Mouse (Mus musculus): Measurements from ENCODE around the gene Rpn1. TPM values are rescaled to one million over a fixed set of nuclear protein-coding genes. Genes with fewer than 3 reads are reported as not detected.

Gene Rpn1
- 151 and 167 TPM in 2 replicates for polyA plus RNA-seq (2012; rRNA removed)

DNA sequence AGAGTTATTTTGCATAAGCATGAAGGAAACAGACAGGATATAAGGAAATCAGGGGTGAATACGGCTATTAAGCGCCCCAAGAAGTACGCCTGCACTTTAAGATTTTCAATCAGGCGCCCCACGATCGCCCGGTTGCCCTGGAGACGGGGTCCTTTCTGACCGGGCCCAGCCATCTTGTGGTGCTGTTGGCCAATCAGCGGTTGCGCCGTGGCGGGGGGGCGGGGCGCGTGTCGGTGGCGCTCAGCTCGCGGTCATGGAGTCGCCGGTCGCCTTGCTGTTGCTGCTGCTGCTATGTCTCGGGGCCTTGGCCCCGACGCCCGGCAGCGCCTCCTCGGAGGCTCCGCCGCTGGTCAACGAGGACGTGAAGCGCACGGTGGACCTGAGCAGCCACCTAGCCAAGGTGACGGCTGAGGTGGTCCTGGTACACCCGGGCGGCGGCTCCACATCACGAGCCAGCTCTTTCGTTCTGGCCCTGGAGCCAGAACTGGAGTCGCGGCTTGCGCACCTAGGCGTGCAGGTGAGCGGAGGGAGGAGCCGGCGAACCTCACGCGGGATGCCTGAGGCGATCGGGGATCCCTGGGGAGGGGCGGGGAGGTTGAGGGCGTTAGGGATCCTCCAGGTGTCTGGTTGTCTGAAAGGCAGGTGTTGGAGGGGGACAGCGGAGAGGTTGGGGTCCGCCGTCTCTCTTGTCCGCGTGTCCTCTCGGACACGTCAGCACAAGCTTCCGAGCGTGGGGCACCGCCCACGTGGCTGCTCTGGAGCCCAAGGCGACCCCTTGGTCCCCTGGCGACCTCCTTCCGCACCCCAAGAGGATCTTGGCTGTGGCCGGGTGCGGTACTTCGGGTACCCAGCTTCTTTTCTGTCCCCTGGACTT, at the start of gene Rpn1:
Gene Rpn1, plus strand, starts transcription at position 205 of the 874 bp plus-strand sequence.
- peak; percentile 96 for DNase-seq
- TF ChIP-seq CTCF (IDR thresholded peaks at IDR 0.05; ENCODE audit: borderline replicate concordance, insufficient read depth, low read depth, low read length): no peak
- peak; percentile 57; the same call in 1 of the 2 replicates for TF ChIP-seq POLR2A (IDR thresholded peaks at IDR 0.05; ENCODE audit: borderline replicate concordance, insufficient read depth, low read length)
- WGBS: under 1% methylated on average over 71 of the region's 71 CpGs
- Histone ChIP-seq H3K4me3 (replicated peaks; ENCODE audit: insufficient read depth, low read depth, low read length) (peak within 1 kb of the TSS; percentile 94), H3K27me3 (ENCODE audit: control insufficient read depth, insufficient read depth, low read length) (no peaks in the 10 kb centered on the region), H3K27ac (ENCODE audit: insufficient read depth, low read length) (0 out of 2 replicates have a peak within 1 kb of the TSS, but pooled peaks have one; percentile 49), H3K4me1 (ENCODE audit: control insufficient read depth, insufficient read depth, low read length) (no peaks in the 10 kb centered on the region)

DNA sequence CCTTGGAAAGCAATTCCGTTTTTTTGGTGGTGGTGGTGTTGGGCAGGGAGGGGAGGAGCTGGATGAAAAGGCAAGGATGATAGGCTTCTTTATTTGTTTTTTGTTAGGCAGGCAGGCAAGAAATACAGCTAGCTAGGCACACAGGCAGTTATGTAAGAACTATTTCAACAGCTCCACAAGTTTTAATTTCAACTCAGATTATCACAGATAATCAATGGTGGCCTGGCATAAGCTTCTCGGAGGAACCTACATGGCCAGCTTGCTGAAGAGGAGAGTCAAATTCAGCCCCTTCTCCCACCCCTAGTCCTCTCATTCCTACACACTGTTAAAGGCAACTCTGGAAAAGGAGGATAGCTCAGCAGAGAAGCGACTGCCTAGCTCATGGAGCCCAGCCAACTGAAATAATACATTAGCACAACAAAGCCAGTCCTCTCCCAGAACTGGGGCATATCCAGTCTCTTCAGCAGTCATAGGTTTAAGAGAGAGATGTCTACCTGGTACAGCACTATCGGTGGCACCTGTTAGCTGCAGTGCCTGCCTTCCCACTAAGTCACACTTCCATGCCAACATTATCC, 46.7 kb upstream of the Rpn1 start:
- Histone ChIP-seq H3K27me3 (ENCODE audit: control insufficient read depth, insufficient read depth, low read length) (no peaks in the 10 kb centered on the region), H3K4me3 (replicated peaks; ENCODE audit: insufficient read depth, low read depth, low read length) (no peak overlapping the region), H3K27ac (ENCODE audit: insufficient read depth, low read length) (0 out of 2 replicates have a peak overlapping the region, but pooled peaks have one; percentile 56), H3K4me1 (ENCODE audit: control insufficient read depth, insufficient read depth, low read length) (peaks cover 21% of the 10 kb centered on the region)
- WGBS: 45% methylated on average over 4 of the region's 4 CpGs
- TF ChIP-seq POLR2A (IDR thresholded peaks at IDR 0.05; ENCODE audit: borderline replicate concordance, insufficient read depth, low read length): no peak
- no peak for TF ChIP-seq CTCF (IDR thresholded peaks at IDR 0.05; ENCODE audit: borderline replicate concordance, insufficient read depth, low read depth, low read length)
- peak in 1 of 2 experiments; percentile 31 for DNase-seq

DNA sequence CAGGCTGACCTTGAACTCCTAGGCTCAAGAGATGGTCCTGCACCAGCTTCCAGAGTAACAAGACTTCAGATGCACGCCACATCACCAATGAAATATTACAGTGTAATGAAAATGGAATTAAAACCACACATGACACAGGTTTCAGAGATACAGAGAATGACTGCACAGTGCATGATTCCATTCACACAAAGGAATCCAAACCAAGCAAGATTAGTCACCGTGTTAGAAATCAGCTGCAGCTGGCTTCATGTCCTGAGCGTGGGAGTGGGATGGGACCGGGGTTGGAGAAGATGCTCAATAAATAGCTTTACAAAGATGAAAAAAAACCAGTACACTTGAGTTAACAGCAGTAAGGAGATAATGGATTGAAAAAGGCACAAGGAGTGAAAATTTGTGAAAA, 44.9 kb upstream of the Rpn1 start:
- 91% methylated on average over 4 of the region's 4 CpGs for WGBS
- no peak overlapping the region for H3K27ac ChIP-seq (ENCODE audit: insufficient read depth, low read length)

DNA sequence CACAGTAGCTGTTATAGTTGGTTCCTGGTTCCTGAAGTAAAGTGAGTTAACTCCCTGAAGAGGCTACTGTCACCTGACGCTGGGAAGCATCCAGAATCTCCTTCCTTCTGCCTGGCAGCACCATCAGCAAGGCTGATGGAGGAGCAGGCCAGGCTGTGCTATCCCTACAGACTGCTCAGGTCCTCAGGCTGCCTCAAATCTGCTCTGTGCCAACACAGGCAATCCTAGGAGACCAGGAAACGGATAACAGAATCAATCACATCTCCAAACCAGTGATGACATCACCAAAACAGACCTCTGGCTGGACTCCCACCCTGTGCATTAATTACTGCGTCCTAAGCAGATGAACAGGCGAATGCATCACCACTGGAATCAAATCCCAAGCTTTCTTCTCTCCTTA, 43.1 kb upstream of the Rpn1 start:
- H3K27me3 ChIP-seq (ENCODE audit: control insufficient read depth, insufficient read depth, low read length): no peaks in the 10 kb centered on the region
- no peak overlapping the region for H3K4me3 ChIP-seq (replicated peaks; ENCODE audit: insufficient read depth, low read depth, low read length)
- H3K27ac ChIP-seq (ENCODE audit: insufficient read depth, low read length): no peak overlapping the region
- peaks cover 26% of the 10 kb centered on the region for H3K4me1 ChIP-seq (ENCODE audit: control insufficient read depth, insufficient read depth, low read length)
- TF ChIP-seq POLR2A (IDR thresholded peaks at IDR 0.05; ENCODE audit: borderline replicate concordance, insufficient read depth, low read length) (no peak), CTCF (IDR thresholded peaks at IDR 0.05; ENCODE audit: borderline replicate concordance, insufficient read depth, low read depth, low read length) (no peak)
- DNase-seq: peak; percentile 39 to 64
- WGBS: 15% methylated on average over 4 of the region's 4 CpGs

More for the DNA sequence above, 44.9 kb upstream of the Rpn1 start:
- H3K27me3 ChIP-seq (ENCODE audit: control insufficient read depth, insufficient read depth, low read length): no peaks in the 10 kb centered on the region
- H3K4me1 ChIP-seq (ENCODE audit: control insufficient read depth, insufficient read depth, low read length): peaks cover 26% of the 10 kb centered on the region
- TF ChIP-seq CTCF (IDR thresholded peaks at IDR 0.05; ENCODE audit: borderline replicate concordance, insufficient read depth, low read depth, low read length) (no peak), POLR2A (IDR thresholded peaks at IDR 0.05; ENCODE audit: borderline replicate concordance, insufficient read depth, low read length) (no peak)
- DNase-seq: no peak
- H3K4me3 ChIP-seq (replicated peaks; ENCODE audit: insufficient read depth, low read depth, low read length): no peak overlapping the region

DNA sequence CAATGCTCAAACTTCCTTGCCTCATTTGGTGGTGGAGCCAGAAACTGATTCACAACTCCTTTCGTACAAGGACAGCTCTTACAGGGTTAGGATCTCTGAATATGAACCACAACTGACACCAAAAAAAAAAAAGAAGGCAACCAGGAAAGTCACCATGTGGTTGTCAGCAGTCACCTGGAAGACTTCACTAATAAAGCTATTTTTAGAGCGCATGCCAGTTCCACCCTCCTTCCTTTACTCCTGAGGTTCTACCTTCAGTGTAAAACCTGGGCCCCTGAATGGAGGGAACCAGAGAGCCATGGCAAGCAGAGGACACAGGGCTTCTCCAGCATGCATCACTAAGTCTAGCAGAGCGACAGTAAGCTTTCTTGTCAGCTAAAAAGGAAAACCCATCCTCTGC, 41.9 kb upstream of the Rpn1 start:
- Histone ChIP-seq H3K27ac (ENCODE audit: insufficient read depth, low read length) (no peak overlapping the region), H3K4me3 (replicated peaks; ENCODE audit: insufficient read depth, low read depth, low read length) (no peak overlapping the region), H3K4me1 (ENCODE audit: control insufficient read depth, insufficient read depth, low read length) (peaks cover 23% of the 10 kb centered on the region), H3K27me3 (ENCODE audit: control insufficient read depth, insufficient read depth, low read length) (no peaks in the 10 kb centered on the region)
- TF ChIP-seq POLR2A (IDR thresholded peaks at IDR 0.05; ENCODE audit: borderline replicate concordance, insufficient read depth, low read length) (no peak), CTCF (IDR thresholded peaks at IDR 0.05; ENCODE audit: borderline replicate concordance, insufficient read depth, low read depth, low read length) (no peak)
- WGBS: 9% methylated on average over 3 of the region's 3 CpGs
- peak in 1 of 2 experiments; percentile 33 for DNase-seq

DNA sequence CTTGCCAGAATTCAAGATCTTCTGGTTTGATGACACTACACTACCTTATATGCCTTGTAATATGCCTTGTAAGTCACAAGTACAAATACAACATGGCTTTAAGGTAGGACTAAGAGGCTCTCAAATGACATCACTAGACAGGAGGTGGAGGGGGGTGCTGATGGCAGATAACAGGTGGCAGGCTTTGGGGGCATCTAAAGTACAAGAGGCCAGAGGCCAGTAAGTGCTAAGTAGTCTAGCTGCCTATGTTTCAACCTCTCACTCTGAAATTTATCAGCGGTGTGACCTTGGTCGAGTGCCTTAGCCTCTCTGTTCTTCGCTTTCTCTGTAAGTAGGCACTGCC, 40.1 kb upstream of the Rpn1 start:
- H3K27ac ChIP-seq (ENCODE audit: insufficient read depth, low read length): no peak overlapping the region; the same call in 1 of the 2 replicates
- TF ChIP-seq CTCF (IDR thresholded peaks at IDR 0.05; ENCODE audit: borderline replicate concordance, insufficient read depth, low read depth, low read length) (no peak), POLR2A (IDR thresholded peaks at IDR 0.05; ENCODE audit: borderline replicate concordance, insufficient read depth, low read length) (no peak)
- H3K4me1 ChIP-seq (ENCODE audit: control insufficient read depth, insufficient read depth, low read length): peaks cover 12% of the 10 kb centered on the region; the same call in 1 of the 2 replicates
- DNase-seq: no peak
- no peaks in the 10 kb centered on the region for H3K27me3 ChIP-seq (ENCODE audit: control insufficient read depth, insufficient read depth, low read length)
- 5% methylated on average over 3 of the region's 3 CpGs for WGBS
- peak overlapping the region; percentile 92 for H3K4me3 ChIP-seq (replicated peaks; ENCODE audit: insufficient read depth, low read depth, low read length)

DNA sequence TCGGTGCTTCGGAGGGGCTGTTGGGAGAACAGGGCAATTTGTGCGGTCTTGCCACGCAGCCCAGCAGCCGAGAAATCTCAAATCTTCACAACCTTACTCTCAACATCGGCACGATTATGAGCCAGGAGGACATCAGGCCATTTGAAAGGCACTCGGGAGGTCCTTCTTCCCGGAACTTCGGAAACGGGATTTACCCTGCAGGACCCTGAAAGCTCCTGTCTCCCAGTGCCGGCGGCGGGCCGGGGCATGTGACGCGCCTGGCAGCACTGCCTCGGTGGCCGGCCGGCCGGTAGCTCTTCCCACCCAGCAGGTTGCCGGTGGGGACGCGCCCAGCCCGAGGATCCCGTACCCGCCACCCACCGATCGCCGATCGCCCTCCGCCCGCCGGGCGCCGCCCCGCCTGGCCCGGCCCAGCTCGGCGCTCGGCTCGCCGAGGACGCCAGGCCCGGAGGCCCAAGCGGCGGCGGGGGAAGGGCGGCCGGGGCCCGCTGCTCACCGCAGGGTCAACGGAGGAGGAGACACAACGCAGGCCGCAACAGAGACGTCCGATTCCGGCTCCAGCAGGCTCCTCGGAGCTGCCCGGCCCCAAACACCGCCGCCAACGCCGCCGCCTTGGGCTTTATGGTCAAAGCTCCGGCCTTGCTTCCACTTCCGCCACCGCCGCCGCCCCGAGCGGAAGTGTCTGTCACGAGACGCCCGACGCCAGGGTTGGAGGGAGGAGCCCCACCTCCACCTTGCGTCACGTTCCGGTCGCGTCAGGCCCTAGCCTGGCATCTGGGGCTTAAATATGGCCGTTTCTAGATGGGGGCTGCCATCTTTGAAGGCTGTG, 39.5 kb upstream of the Rpn1 start, which contains the start of gene Rab7:
Gene Rab7, minus strand, starts transcription at position 694 of the 829 bp plus-strand sequence.
- 1% methylated on average over 75 of the region's 82 CpGs for WGBS
- peak within 1 kb of the TSS; percentile 92 for H3K4me3 ChIP-seq (replicated peaks; ENCODE audit: insufficient read depth, low read depth, low read length)
- peaks cover 12% of the 10 kb centered on the region; the same call in 1 of the 2 replicates for H3K4me1 ChIP-seq (ENCODE audit: control insufficient read depth, insufficient read depth, low read length)
- TF ChIP-seq CTCF (IDR thresholded peaks at IDR 0.05; ENCODE audit: borderline replicate concordance, insufficient read depth, low read depth, low read length) (no peak), POLR2A (IDR thresholded peaks at IDR 0.05; ENCODE audit: borderline replicate concordance, insufficient read depth, low read length) (peak; percentile 50; the same call in 1 of the 2 replicates)
- no peaks in the 10 kb centered on the region for H3K27me3 ChIP-seq (ENCODE audit: control insufficient read depth, insufficient read depth, low read length)
- H3K27ac ChIP-seq (ENCODE audit: insufficient read depth, low read length): peak within 1 kb of the TSS; percentile 32
- peak; percentile 94 to 98 for DNase-seq
